Mouse (Mus musculus): ENCODE data around the gene 4930524B15Rik.

GRCm38 (mm10) chr11:31948462-31949330 is 16.7 kb upstream of the 4930524B15Rik start:
- TF ChIP-seq CTCF (IDR thresholded peaks at IDR 0.05; ENCODE audit: control insufficient read depth, insufficient read depth, insufficient replicate concordance, low read depth, low read length) (no peak), POLR2A (IDR thresholded peaks at IDR 0.05; ENCODE audit: control insufficient read depth, low read depth, low read length) (no peak)
